Mouse (Mus musculus): ENCODE measurements around the gene Mindy4b-ps. TPM values are rescaled to one million over a fixed set of nuclear protein-coding genes. Genes with fewer than 3 reads are reported as not detected.

Mindy4b-ps gene
- polyA plus RNA-seq, 1 experiment from 2014 or later, result not detected

GRCm38 (mm10) chr3:58751818-58752620 is 70.1 kb downstream of the Mindy4b-ps start:
- Histone ChIP-seq H3K4me2 (no peak overlapping the region), H3K27ac (ENCODE audit: low read depth) (no peak overlapping the region), H3K9ac (no peak overlapping the region), H3K27me3 (ENCODE audit: insufficient read depth, low read length) (no peaks in the 10 kb centered on the region), H3K9me3 (ENCODE audit: low read depth, low read length) (no peaks in the 10 kb centered on the region), H3K4me1 (ENCODE audit: insufficient read depth) (no peaks in the 10 kb centered on the region), H3K4me3 (ENCODE audit: low read depth, low read length) (no peak overlapping the region), H3K36me3 (ENCODE audit: insufficient read depth) (no peaks in the 10 kb centered on the region)
- no peak for TF ChIP-seq CTCF (IDR thresholded peaks at IDR 0.05; ENCODE audit: low read depth)
- 65% methylated on average over 8 of the region's 8 CpGs for WGBS
- DNase-seq, result no peak
- no peak for ATAC-seq (ENCODE audit: insufficient read depth)

GRCm38 (mm10) chr3:58748724-58749123 is 73.4 kb downstream of the Mindy4b-ps start:
- Histone ChIP-seq H3K4me2 (no peak overlapping the region), H3K4me1 (ENCODE audit: insufficient read depth) (no peaks in the 10 kb centered on the region), H3K4me3 (ENCODE audit: low read depth, low read length) (no peak overlapping the region), H3K27me3 (ENCODE audit: insufficient read depth, low read length) (no peaks in the 10 kb centered on the region), H3K9me3 (ENCODE audit: low read depth, low read length) (no peaks in the 10 kb centered on the region), H3K36me3 (ENCODE audit: insufficient read depth) (no peaks in the 10 kb centered on the region), H3K9ac (no peak overlapping the region), H3K27ac (ENCODE audit: low read depth) (no peak overlapping the region)
- no peak for ATAC-seq (ENCODE audit: insufficient read depth)
- no peak for TF ChIP-seq CTCF (IDR thresholded peaks at IDR 0.05; ENCODE audit: low read depth)
- no peak for DNase-seq

GRCm38 (mm10) chr3:58747924-58748323 is 74.2 kb downstream of the Mindy4b-ps start:
- H3K36me3 ChIP-seq (ENCODE audit: insufficient read depth), result no peaks in the 10 kb centered on the region
- no peak overlapping the region for H3K9ac ChIP-seq
- DNase-seq (no peak), ATAC-seq (ENCODE audit: insufficient read depth) (no peak)
- H3K27ac ChIP-seq (ENCODE audit: low read depth), result no peak overlapping the region
- 47% methylated on average over 1 of the region's 1 CpGs for WGBS
- TF ChIP-seq CTCF (IDR thresholded peaks at IDR 0.05; ENCODE audit: low read depth), result no peak
- H3K4me1 ChIP-seq (ENCODE audit: insufficient read depth), result no peaks in the 10 kb centered on the region
- no peak overlapping the region for H3K4me3 ChIP-seq (ENCODE audit: low read depth, low read length)
- H3K4me2 ChIP-seq, result no peak overlapping the region
- H3K9me3 ChIP-seq (ENCODE audit: low read depth, low read length), result no peaks in the 10 kb centered on the region
- no peaks in the 10 kb centered on the region for H3K27me3 ChIP-seq (ENCODE audit: insufficient read depth, low read length)

DNA sequence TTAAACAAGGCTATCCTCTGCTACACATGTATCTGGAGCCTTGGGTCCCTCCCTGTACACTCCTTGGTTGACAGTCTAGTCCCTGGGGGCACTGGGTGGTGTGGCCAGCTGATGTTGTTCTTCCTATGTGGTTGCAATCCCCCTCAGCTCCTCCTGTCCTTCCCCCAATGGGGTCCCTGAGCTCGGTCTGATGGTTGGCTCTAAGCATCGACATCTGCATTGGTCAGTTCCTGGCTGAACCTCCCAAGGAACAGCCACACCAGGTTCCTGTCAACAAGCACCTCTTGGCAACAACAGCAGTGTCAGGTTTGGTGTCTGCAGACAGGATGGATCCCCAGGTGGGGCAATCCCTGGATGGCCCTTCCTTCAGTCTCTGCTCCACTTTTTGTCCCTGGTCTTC is 82.6 kb downstream of the Mindy4b-ps start:
- no peak for TF ChIP-seq CTCF (IDR thresholded peaks at IDR 0.05; ENCODE audit: low read depth)
- DNase-seq (no peak), ATAC-seq (ENCODE audit: insufficient read depth) (no peak)
- H3K4me2 ChIP-seq, result no peak overlapping the region
- H3K9me3 ChIP-seq (ENCODE audit: low read depth, low read length), result no peaks in the 10 kb centered on the region
- 36% methylated on average over 2 of the region's 2 CpGs for WGBS
- no peak overlapping the region for H3K4me3 ChIP-seq (ENCODE audit: low read depth, low read length)
- no peaks in the 10 kb centered on the region for H3K4me1 ChIP-seq (ENCODE audit: insufficient read depth)
- H3K27me3 ChIP-seq (ENCODE audit: insufficient read depth, low read length), result no peaks in the 10 kb centered on the region
- no peaks in the 10 kb centered on the region for H3K36me3 ChIP-seq (ENCODE audit: insufficient read depth)
- H3K27ac ChIP-seq (ENCODE audit: low read depth), result no peak overlapping the region
- H3K9ac ChIP-seq, result no peak overlapping the region

Other genes with a start within 250 kb of the Mindy4b-ps start
- 21.8 and 23.8 TPM in 2 replicates for gene Selenot, start 245.7 kb downstream of the Mindy4b-ps start, polyA plus RNA-seq (2014; fragmentation: Nextera tagmentation; extraction: Ambion mirVana)
- gene Erich6, start 185.1 kb downstream of the Mindy4b-ps start, polyA plus RNA-seq (2014; fragmentation: Nextera tagmentation; extraction: Ambion mirVana), result not detected in 2 replicates
- 6.8 and 7.4 TPM in 2 replicates for gene Siah2, start 129.9 kb downstream of the Mindy4b-ps start, polyA plus RNA-seq (2014; fragmentation: Nextera tagmentation; extraction: Ambion mirVana)
- gene Clrn1, start 63.0 kb upstream of the Mindy4b-ps start, polyA plus RNA-seq (2014; fragmentation: Nextera tagmentation; extraction: Ambion mirVana), result 0.08 TPM in 2 replicates
- 2.8 TPM in 2 replicates for gene Med12l, start 183.5 kb upstream of the Mindy4b-ps start, polyA plus RNA-seq (2014; fragmentation: Nextera tagmentation; extraction: Ambion mirVana)

Measured in lung, embryonic 14.5 days (tissue).